Mouse (Mus musculus): ENCODE measurements around the gene Caprin2.
A peak's percentile ranks its signal among the peaks of the same experiment; 100 is the strongest.
"Not testable (repeated sequence)": the region's sequence is repeated elsewhere in the genome, so short reads cannot be mapped to it uniquely, and the experiment has no call there.

DNA sequence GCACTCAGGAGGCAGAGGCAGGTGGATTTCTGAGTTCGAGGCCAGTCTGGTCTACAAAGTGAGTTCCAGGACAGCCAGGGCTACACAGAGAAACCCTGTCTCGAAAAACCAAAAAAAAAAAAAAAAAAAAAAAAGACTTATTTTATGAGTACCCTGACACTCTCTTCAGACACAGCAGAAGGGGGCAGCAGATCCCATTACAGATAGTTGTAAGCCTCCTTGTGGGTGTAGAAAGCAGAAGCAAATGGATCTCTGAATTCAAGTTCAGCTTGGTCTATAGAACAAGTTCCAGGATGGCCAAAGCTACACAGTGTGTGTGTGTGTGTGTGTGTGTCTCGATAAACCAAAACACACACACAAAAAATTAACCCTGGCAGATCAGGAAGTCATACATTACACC is 44.3 kb upstream of the Caprin2 start:
- not testable (repeated sequence) for TF ChIP-seq POLR2A (IDR thresholded peaks at IDR 0.05; ENCODE audit: borderline replicate concordance, extremely low read depth, insufficient read depth, insufficient read length, poor library complexity, severe bottlenecking)
- TF ChIP-seq CTCF (IDR thresholded peaks at IDR 0.05; ENCODE audit: borderline replicate concordance, extremely low read depth, insufficient read depth, insufficient read length), result peak; percentile 26; the same call in 1 of the 2 replicates
